Mouse (Mus musculus) bone marrow macrophage, adult 2 months (primary cell): ENCODE measurements at regions not wholly inside any gene's neighbourhood (a gene's known extent, or its start where the extent isn't known, plus 50 kb on each side); places are given as distances from the start of the nearest gene placed in this dataset.

ENCODE experiments used
- CTCF ChIP-seq: IDR thresholded peaks from 2 replicates; pipeline ENCODE4 v1.5.1; 2012; ENCODE audit warnings: low read depth, mild to moderate bottlenecking, low read length, moderate library complexity
- POLR2A ChIP-seq: IDR thresholded peaks from 2 replicates; pipeline ENCODE4 v1.6.1; 2012; ENCODE audit warnings: mild to moderate bottlenecking, low read depth, low read length, borderline replicate concordance

GRCm38 (mm10) chr6:99940118-99940517 lies 213.9 kb upstream of the Prok2 start:
- TF ChIP-seq CTCF: no peak
- TF ChIP-seq POLR2A: no peak
